ENCODE assay signal across 24 mouse cellular contexts in the genomic region with DNA sequence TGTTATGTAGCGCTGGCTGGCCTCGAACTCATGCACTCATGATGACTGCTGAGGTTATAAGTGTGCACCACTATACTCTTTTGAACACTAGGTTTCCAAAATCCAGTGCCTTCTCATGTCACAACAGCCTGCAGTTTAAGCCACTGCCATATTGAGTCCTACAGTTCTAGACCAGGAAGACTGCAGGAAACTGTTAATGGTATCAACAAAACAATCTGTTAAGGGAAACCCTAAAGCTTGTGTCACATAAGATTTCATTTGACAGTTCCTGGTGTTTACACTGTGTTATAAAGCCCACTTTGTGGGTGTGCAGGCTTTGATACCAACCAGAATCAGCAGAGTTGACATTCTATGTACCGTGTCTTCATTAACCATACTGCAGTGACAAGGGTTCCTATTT.
"Had no signal": no experiment of that assay in that cellular context is flagged by ENCODE, and none has a peak within 500 bp of the region (broad histone marks: within the 10 kb centered on the region; RNA-seq: fewer than 3 reads in every experiment).

No protein-coding gene starts in this region.

- H3K27me3 ChIP-seq: heart, embryonic 12.5 days; hindbrain, embryonic 13.5 days; hindbrain, embryonic 15.5 days; kidney, embryonic 15.5 days; limb, embryonic 13.5 days; limb, embryonic 15.5 days; liver, embryonic 13.5 days; liver, embryonic 15.5 days had no signal

- DNase-seq: gastrocnemius, postnatal 10 days; gastrocnemius, postnatal 25 days; heart, adult 18-20 months; heart, postnatal 10 days; heart, postnatal 4 days; kidney, adult 11 months; kidney, adult 2 months; kidney, adult 9 months; kidney, postnatal 14 days; kidney, postnatal 36 days; layer of hippocampus, adult 9-11 months; layer of hippocampus, postnatal 36 days; liver, embryonic 13.5 days had no signal

- H3K27ac ChIP-seq: heart, embryonic 10.5 days; hindbrain, embryonic 13.5 days; hindbrain, embryonic 15.5 days; hindbrain, postnatal 0 days; kidney, embryonic 15.5 days; kidney, postnatal 0 days; limb, embryonic 13.5 days; limb, embryonic 15.5 days; liver, embryonic 13.5 days; liver, embryonic 15.5 days had no signal

- ATAC-seq: hindbrain, postnatal 0 days; intestine, embryonic 16.5 days had no signal

- H3K4me3 ChIP-seq: heart, embryonic 10.5 days; heart, embryonic 12.5 days; hindbrain, embryonic 13.5 days; hindbrain, embryonic 15.5 days; kidney, embryonic 15.5 days; limb, embryonic 13.5 days; limb, embryonic 15.5 days; liver, embryonic 13.5 days; liver, embryonic 15.5 days had no signal

- H3K9ac ChIP-seq: heart, embryonic 12.5 days; hindbrain, embryonic 13.5 days; hindbrain, embryonic 15.5 days; kidney, embryonic 15.5 days; limb, embryonic 13.5 days; limb, embryonic 15.5 days; liver, embryonic 13.5 days; liver, embryonic 15.5 days had no signal

- H3K36me3 ChIP-seq: heart, embryonic 10.5 days; heart, embryonic 12.5 days; hindbrain, embryonic 13.5 days; hindbrain, embryonic 15.5 days; kidney, embryonic 15.5 days; limb, embryonic 13.5 days; limb, embryonic 15.5 days; liver, embryonic 13.5 days; liver, embryonic 15.5 days had no signal

- H3K9me3 ChIP-seq: heart, embryonic 10.5 days; heart, embryonic 12.5 days; hindbrain, embryonic 13.5 days; hindbrain, embryonic 15.5 days; kidney, embryonic 15.5 days; limb, embryonic 13.5 days; limb, embryonic 15.5 days; liver, embryonic 13.5 days; liver, embryonic 15.5 days had no signal

- H3K4me1 ChIP-seq: heart, embryonic 10.5 days; heart, embryonic 12.5 days; limb, embryonic 13.5 days; limb, embryonic 15.5 days had no signal

- H3K4me2 ChIP-seq: heart, embryonic 12.5 days; hindbrain, embryonic 13.5 days; hindbrain, embryonic 15.5 days; kidney, embryonic 15.5 days; limb, embryonic 13.5 days; limb, embryonic 15.5 days; liver, embryonic 13.5 days; liver, embryonic 15.5 days had no signal
